Mouse (Mus musculus): Measurements from ENCODE around the gene Ppm1h. TPM values are rescaled to one million over a fixed set of nuclear protein-coding genes. Genes with fewer than 3 reads are reported as not detected.

Ppm1h gene
- total RNA-seq, 2 experiments from 2014 or later = 2.9 to 14.8 TPM

DNA sequence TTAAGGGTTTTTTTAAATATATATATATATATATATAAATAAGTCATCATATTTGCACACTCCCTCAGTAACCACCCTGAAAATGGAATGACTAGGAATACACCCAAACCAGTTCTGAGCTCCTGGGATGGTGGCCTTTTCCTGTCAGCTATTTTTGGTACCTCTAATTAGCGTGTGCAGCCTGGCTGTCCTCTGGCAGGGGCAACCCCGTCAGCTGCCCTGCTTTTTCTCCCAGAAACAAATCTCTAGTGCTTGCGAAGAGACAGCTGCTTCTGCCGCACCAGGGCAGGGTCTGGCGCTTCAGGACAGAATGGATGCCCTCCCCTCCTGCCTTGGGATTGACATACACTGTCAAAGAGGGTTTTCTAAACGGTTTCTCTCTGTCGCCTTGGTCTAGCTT is 166.9 kb downstream of the Ppm1h start:
- ATAC-seq (replicated peaks; ENCODE audit: low FRiP score, poor library complexity, severe bottlenecking) = no peak

DNA sequence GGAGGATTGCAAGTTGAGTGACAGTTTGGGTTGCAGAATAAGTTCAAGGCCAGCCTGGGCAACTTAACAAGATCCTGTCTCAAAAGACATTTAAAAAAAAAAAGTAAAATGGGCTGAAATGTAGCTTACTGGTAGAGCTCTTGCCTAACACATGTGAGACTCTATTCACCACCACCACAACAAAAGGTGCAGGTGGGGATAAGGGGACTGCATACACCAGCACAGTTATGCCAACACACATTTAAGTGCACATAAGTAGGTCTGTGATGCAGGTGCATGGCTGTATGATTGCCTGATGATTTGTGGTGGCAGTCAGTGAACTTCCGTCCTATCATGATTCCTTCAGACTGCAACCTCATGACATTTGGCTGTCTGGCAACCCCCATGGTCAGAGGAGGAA is 167.9 kb downstream of the Ppm1h start:
- ATAC-seq (replicated peaks; ENCODE audit: low FRiP score, poor library complexity, severe bottlenecking) = no peak

DNA sequence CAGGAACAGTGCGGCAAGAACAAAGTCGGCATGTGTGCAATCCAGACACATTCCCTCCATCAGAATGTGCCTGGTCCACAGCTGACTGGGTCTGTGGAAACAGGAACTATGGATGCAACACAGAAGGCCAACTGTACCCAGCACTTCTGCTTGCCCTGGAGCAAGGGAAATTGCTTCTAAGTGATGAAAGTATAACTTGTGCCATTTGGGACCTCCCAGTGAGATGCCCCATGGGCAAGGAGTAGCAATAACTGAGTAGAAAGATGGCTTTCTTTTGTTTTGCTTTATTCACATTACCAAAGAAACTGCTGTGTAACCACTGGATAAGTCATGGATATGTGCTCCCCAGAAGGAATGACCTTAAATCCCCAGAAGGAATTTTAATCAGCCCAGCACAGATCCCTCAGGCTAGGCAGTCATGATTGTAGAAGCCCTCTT is 169.5 kb downstream of the Ppm1h start:
- ATAC-seq (replicated peaks; ENCODE audit: low FRiP score, poor library complexity, severe bottlenecking) = no peak

DNA sequence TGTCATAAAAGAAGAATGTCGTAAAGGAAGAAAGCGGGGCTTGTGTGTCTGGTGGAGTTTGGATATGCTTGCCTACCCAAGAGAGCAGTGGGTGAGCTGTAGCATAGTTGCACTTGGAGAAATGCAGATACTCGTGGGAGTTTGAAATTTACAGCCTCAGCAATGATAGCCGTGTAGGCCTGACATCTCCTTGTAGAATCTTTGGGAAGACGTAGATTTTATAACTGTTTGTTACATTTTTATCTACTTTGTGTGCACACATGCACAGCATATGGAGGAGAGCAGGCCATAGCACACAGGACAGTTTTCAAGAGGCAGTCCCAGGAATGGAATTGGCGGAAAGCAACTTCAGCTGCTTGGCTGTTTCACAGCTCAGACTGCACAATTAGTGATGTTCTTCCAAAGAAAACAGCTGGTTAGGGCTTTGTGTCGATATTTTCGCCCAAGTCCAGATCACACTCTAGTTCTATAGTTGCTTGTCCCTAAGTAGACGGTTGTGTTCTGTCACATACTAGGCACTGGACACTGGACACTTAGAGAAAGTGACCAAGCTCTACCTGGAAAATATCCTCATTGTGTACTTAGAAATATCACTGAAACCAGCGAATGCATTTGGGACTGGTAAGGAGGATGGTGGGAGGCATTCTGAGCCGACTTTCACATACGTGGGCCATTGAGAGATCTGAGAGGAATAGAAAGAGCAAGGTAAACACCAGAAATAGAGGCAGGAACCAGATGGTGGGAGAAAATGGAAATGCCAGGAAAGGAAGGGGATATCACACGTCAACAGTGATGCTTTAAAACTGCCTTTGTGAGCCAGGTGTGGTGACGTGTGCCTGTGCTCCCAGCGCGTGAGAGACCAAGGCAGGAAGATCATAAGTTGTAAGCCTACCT is 173.0 kb downstream of the Ppm1h start:
- ATAC-seq (replicated peaks; ENCODE audit: low FRiP score, poor library complexity, severe bottlenecking) = no peak

DNA sequence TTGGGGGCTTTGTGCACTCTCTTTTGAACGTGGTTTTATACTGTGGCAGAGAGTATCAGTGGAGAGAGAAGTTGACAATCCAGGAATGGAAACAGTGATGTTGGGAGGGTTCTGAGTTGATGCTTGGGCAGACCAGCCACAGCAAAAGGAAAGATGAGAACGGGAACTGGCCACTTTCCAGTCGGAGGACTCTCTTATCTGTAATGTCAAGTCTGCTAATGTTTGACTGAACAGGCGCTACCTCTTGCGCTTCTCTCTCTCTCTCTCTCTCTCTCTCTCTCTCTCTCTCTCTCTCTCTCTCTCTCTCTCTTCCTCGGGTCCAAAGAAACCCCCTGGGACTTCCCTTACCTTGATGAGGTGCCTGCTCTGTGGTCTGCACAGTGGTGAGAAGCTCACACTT is 176.0 kb downstream of the Ppm1h start:
- ATAC-seq (replicated peaks; ENCODE audit: low FRiP score, poor library complexity, severe bottlenecking) = no peak

DNA sequence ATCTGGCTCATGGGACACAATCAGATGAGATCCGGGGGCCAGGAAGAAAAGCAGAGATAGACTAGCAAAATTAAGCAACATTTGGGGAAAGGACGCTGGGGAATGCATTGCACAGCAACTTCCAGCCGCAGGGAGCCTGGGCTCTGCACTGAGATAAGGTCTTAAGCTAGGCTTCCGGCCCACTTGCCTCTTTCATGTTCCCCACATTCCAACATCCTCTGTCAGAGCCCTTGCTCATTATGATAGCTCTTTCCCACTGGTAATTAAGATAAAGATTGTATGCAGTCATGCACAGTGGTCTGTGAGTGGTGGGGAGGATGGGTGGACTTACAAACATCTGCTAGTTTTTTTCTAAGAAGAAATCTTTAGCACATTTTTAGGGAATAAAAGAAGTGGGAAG is 176.6 kb downstream of the Ppm1h start:
- no peak for ATAC-seq (replicated peaks; ENCODE audit: low FRiP score, poor library complexity, severe bottlenecking)

DNA sequence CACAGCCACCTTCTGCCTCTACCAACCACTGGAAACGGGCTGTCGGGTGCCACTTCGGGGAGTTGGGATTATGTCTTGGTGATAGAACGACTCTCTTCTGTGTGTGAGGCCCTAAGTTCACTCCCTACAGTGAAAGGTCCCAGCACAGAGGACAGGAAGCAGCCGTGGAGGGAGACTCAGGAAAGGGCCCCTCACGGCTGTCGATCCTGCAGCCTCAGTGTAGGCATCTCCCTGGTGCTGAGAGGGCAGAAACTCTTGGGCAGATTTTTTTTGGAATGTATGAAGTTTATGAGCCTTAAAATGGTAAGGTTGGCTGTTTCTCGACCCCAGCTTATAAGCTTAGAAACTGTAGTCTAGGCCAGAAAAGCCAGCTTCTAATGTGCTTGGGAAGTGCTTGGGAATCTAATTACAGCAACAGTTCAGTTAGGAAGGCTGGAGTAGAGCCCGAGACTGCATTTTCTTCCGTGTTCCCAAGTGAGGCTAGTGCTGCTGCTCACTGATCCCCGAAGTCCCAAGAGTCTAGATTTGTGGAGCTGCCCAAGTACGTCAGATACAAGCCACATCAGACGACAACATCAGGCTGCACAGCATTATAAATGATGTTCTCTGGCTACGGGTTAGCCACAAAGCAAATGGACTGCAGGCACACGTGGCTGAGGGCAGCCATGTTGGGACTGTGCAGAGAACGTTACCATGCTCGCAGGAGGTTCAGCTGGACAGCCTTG is 177.6 kb downstream of the Ppm1h start:
- ATAC-seq (replicated peaks; ENCODE audit: low FRiP score, poor library complexity, severe bottlenecking) = no peak

DNA sequence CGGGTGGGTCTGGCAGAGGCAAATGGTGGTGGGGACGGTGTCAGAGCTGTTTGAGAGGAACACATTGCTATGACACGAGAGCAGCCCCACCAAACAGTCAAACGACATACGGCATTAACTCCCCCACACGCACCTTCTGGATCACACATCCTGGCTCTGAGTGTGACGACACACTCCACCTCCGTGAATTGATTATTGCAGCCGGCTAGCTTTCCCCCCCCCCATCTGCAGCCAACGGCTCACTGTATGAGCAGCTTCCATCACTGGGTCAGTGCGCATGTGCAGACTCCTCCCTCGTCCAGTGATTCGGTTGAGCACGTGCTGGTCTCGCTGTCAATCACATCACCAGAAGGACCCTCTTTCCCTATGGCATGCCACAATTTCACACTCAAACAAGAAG is 178.6 kb downstream of the Ppm1h start:
- ATAC-seq (replicated peaks; ENCODE audit: low FRiP score, poor library complexity, severe bottlenecking) = no peak

DNA sequence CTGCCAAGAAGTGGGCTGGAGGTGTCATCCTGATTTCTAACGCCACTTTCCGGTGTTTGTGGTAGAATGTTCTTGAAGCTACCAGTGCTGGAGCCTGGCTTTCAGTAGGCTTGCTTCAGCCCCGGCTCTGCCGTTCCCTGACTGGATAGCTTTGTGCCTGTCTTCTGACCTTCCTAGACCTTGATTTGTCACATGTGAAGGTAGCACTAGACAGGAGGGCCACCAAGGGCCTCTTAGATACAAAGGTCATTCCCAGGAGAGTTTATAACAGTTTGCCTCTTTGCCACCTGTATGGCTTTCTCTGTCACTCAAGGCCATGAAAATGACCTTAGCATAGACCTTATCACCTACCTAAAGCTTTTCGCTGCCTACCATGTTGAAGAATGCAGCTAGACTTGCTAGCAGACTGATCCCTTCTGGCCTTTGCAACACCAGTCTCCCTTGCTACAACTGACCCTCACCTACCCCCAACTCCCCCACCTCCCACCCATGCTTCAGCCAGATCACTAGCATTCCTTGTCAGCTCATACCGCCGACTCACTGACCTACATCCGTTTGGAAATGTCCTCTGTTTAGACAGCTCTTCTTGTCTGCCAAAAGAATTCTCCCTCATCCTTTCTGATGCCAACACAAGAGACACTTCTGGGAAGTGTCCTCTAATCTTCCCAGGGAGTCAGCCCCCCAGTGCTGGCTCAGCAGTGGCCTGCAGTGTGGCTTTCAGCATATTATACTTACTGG is 180.5 kb downstream of the Ppm1h start:
- no peak for ATAC-seq (replicated peaks; ENCODE audit: low FRiP score, poor library complexity, severe bottlenecking)

DNA sequence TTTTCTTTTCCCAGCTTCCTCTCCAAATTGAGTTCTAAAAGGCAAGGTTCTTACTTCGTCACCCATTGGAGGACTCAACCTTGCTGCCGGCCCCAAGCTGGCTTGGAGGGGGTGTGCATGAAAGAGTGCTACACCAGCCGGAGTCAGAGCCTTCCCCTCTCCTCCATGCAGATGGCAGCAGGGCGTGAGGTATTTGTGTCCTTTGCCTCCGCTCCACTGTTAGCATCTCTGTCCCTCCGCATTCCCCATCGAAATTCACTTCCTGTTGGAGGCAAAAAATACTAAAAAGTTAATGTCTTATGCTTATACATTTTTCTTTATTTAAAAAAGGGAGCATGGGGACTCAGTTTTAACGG is 181.1 kb downstream of the Ppm1h start:
- no peak for ATAC-seq (replicated peaks; ENCODE audit: low FRiP score, poor library complexity, severe bottlenecking)

DNA sequence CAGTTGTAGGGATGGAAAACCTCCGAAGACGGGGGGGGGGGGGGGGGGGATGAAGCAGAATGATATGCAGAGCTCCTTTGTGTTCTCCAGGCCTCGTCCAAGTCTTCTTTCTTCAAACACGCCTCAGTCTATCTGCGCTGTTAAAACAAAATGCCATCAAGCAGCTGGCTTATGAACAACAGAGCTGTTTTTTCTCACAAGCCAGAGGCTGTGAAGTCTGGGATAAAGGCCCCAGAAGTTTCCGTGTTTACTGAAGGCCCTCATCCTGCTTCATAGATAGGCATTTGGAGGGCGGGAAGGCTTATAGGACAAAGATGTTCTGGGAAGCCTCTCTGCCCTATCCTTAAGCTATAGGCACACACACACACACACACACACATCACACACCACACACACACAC is 181.5 kb downstream of the Ppm1h start:
- ATAC-seq (replicated peaks; ENCODE audit: low FRiP score, poor library complexity, severe bottlenecking) = no peak

DNA sequence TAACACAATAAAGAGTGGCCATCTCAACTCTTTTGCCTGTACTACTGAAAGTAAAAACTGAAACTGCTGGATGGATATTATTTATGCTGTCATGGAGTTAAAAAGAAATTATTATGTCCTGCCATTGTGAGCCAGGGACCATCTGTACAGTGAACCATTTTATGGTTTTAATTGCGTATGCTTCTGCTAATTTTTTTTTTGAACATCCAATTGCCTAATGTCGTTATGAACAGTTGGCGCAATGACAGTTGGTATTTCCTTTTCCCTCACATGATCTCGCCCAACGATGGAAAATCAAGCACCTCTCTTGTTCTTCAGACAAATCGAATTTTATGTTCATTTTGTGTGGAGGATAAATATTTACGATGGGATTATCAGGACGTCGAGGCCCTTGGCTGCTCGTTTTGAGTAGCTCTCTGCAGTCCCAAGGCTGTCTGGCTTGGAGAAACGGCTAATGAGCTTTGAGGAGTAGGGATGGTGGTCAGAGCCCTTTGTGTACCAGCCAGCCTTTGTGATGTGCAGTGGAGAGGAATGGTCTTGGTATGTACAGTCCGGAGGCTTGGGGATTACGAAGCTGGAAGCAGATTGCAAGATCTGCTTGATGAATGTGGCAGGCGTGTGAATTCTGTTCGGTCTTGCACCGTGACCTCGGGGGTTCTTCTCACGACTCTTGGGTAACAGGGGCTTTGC is 183.3 kb downstream of the Ppm1h start:
- ATAC-seq (replicated peaks; ENCODE audit: low FRiP score, poor library complexity, severe bottlenecking) = no peak

DNA sequence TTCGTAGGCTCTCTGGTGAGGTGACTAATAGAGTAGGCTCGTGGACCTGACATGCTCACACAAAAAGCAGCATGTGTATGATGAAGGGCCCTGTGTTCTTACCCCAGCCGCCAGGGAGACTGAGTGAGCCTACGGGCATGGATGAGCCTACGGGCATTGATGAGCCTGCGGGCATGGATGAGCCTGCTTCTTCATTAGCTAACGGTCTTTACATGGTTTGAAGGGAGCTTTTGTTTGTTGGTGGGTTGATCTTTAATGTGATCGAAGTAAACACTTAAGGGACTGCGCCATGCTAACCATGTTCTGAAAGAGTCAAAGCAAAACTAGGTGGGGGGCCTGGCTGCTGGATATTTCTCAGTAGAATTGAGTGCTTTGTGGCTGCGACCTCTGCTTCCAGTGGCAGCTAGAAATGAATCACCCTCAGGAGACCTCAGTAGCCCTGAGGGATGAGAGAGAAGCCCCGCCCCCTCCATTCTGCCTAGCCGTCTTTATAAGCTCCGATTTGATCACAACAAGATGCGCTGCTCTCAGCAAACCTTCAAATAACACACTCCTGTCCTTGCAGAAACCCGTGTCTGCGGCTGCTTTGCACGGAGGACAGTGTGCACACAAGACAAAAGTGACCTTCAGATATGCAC is 183.9 kb downstream of the Ppm1h start:
- ATAC-seq (replicated peaks; ENCODE audit: low FRiP score, poor library complexity, severe bottlenecking) = no peak

DNA sequence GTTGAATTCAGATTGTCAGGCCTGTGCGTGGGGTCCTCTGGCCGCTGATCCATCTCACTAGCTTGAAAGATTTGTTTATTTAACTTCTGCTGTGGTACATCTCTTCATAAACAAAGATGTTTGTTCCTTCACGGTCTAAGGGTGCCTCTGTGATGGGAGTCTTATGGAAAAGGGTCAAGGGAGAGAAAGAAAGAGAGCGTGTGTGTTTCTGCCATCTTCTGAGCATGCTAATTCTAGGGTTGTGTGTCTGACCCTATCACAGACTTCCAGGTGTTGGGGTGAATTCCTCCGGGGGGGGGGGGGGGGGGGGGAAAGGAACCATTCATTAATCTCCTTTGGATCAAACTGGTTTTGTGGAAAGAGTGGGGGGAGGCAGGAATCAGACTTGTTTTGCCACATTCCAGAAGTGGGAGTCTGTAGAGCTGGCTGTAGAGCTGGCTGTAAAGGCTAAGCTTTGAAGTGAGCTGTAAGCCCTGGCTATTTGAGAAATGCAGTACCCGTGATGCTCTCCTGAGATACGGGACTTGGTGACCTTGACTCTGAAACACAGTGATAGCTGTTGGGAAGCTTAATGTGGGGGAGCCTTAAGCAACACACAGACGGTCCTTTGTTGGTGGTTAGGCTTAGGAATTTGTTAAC is 191.4 kb downstream of the Ppm1h start:
- no peak for ATAC-seq (replicated peaks; ENCODE audit: low FRiP score, poor library complexity, severe bottlenecking)

DNA sequence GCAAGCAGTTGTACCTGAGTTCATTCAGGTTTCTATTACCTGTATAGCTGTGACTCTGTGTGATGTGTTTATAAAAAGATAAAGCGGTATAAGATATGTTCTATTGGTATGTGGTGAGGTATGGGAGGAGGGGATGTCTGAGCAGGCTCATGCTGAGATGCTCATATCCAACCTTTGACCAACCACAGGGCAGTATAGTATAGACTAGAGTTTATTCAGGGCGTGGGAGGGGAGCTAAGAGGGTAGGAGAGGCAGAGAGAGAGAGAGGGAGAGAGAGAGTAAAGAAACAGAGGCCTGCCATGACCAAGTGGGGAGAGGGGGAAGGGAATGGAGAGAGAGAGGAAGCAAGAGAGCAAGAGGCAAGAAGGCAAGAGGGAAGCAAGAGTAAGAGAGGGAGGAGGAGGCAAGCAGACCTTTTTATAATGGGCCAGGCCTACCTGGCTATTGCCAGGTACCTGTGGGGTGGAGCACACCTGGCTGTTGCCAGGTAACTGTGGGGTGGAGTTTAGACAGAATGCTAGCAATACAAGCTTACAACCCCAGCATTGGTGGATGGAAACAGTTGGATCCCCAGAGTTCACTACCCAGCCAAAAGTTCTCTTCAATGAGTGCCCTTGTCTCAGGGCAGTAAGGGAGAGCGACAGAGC is 192.4 kb downstream of the Ppm1h start:
- ATAC-seq (replicated peaks; ENCODE audit: low FRiP score, poor library complexity, severe bottlenecking) = no peak

DNA sequence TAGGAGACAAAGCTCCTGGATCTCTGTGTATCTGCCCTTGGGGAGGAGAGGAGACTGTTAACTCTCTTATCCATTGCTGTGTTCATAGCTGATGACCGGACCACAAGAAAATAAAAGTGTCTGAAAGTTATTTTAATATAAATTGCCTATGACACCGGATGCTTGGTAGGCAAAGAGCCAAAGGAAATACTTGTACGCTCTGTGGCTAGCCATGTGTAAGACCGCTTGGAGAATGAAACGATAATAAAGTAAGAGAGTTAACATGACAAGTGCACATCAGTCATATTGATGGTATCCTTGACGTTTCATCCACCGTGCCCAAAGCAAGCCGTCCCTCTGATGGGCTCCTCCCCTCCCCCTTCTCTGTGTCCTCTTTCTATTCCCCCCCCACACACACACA is 194.2 kb downstream of the Ppm1h start:
- no peak for ATAC-seq (replicated peaks; ENCODE audit: low FRiP score, poor library complexity, severe bottlenecking)

DNA sequence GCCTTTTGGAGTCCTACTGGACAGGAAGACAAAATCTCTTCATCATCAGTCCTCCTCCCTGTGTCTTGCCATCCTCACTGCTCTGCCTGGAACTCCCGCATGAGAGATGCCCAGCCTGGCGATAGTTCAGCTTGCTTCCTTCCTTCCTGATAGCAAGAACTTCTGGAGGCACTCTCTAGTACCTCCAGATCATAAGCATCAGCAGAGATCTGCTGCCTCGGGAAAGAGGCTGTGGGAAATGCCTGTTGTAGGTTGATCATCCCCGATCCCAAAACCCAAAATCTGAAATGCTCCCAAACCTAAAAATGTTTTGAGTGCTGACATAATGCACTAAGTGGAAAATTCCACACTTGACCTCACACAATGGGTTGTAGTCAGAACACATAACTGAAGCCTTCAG is 198.4 kb downstream of the Ppm1h start:
- no peak for ATAC-seq (replicated peaks; ENCODE audit: low FRiP score, poor library complexity, severe bottlenecking)

DNA sequence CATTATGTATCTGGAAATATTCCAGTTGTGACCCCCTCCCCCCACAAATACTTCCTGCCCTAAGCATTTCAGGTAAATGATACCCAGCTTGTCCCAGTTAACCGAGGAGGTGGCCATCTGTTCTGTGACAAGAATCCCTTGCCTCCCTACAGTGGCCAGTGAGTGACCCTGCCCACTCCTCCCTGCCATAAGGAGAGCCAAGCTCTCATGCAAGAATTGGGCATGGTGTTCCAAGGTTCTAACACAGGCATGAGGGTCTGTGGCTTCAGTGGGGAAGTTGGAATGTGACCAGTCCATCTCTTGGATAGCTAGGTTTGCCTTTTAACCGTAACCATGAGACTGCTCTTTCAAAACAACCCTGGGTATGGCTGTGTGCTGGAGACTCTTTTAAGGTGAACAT is 198.9 kb downstream of the Ppm1h start:
- no peak for ATAC-seq (replicated peaks; ENCODE audit: low FRiP score, poor library complexity, severe bottlenecking)

DNA sequence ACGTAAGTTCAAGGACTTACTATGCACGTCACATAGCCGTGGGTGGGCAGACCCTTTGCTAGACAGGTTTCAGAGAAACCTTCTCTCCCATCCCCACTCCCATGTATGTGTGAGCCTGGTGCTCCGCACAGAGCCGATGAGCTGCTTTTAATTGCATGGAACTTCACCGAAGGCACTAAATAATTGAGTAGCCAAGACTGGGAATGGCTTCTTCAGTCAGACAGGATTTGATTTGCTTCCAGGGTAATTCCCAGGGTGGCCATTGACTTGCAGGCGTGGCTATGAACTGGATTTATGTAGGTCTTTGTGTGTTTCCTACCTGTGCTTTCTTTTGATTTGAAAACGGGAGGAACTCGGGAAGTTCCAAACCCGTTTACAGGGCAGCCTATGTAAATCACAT is 202.9 kb downstream of the Ppm1h start:
- ATAC-seq (replicated peaks; ENCODE audit: low FRiP score, poor library complexity, severe bottlenecking) = no peak
